Mouse (Mus musculus): ENCODE results near the gene Auts2. TPM values are rescaled to one million over a fixed set of nuclear protein-coding genes. Genes with fewer than 3 reads are reported as not detected.

Auts2 gene
- total and polyA plus RNA-seq, 3 experiments: 16.9 to 35.7 (median 28.1) TPM

DNA sequence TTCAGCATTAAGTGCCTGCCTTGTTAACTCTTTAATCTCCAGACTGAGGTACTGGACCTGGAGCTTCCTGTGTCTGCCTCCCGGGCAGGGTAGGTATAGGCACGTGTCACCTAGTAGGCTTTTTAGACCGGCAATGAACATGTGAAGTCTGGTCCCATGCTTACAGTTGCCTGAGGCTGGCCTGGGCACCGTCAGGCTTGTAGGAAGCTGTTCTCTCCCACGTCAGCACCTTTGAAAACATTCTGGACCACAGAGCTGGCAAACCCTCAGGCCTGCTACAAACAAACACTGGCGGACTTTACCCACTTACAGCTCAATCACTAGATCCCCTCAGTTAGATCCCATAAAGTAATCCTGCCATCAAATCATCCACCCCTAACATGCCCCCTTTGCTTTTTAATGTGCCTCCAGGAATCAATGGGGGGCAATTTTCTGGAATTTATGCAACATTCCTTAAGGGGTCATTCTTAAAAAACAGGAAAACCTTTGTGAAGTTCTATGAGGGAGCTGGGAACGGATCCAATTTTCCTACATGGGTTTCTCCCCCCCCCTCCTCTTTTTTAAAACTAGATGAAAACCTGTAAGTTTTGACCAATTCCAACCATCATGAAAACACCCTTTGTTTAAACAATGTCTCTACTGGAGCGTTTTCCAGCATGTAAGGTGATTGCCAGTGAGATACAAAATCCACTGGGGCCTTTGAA lies 692.4 kb downstream of the Auts2 start:
- Histone ChIP-seq H3K27ac (no peak overlapping the region), H3K36me3 (ENCODE audit: control insufficient read depth, insufficient read depth, low read length) (no peaks in the 10 kb centered on the region), H3K4me1 (ENCODE audit: control insufficient read depth, insufficient read depth, low read length) (no peaks in the 10 kb centered on the region), H3K27me3 (ENCODE audit: control insufficient read depth, insufficient read depth, low read length) (no peaks in the 10 kb centered on the region), H3K79me2 (replicated peaks; ENCODE audit: control insufficient read depth, insufficient read depth, low read length) (no peaks in the 10 kb centered on the region), H3K9ac (ENCODE audit: low read depth, low read length) (no peak overlapping the region), H3K4me3 (no peak overlapping the region)
- 47% methylated on average over 8 of the region's 8 CpGs for WGBS
- DNase-seq: no peak
- no peak for TF ChIP-seq POLR2A (IDR thresholded peaks at IDR 0.05; ENCODE audit: insufficient read depth, low read depth, low read length)
- TF ChIP-seq EP300 (IDR thresholded peaks at IDR 0.05; ENCODE audit: insufficient read depth, low read depth, low read length): no peak
- TF ChIP-seq CTCF (IDR thresholded peaks at IDR 0.05): no peak
- intact Hi-C loops (cut with DNase I): no loop called here

- DNase-seq: no peak
- intact Hi-C loops (cut with DNase I): no loop called here
- Histone ChIP-seq H3K27me3 (ENCODE audit: control insufficient read depth, insufficient read depth, low read length) (no peaks in the 10 kb centered on the region), H3K4me1 (ENCODE audit: control insufficient read depth, insufficient read depth, low read length) (no peaks in the 10 kb centered on the region), H3K9ac (ENCODE audit: low read depth, low read length) (no peak overlapping the region), H3K36me3 (ENCODE audit: control insufficient read depth, insufficient read depth, low read length) (no peaks in the 10 kb centered on the region), H3K79me2 (replicated peaks; ENCODE audit: control insufficient read depth, insufficient read depth, low read length) (no peaks in the 10 kb centered on the region), H3K4me3 (no peak overlapping the region), H3K27ac (no peak overlapping the region)
- TF ChIP-seq POLR2A (IDR thresholded peaks at IDR 0.05; ENCODE audit: insufficient read depth, low read depth, low read length): no peak
- no peak for TF ChIP-seq CTCF (IDR thresholded peaks at IDR 0.05)
- no peak for TF ChIP-seq EP300 (IDR thresholded peaks at IDR 0.05; ENCODE audit: insufficient read depth, low read depth, low read length)
- WGBS: 93% methylated on average over 3 of the region's 3 CpGs
Observed at GRCm38 (mm10) chr5:131849644-131850043, 693.5 kb downstream of the Auts2 start.

DNA sequence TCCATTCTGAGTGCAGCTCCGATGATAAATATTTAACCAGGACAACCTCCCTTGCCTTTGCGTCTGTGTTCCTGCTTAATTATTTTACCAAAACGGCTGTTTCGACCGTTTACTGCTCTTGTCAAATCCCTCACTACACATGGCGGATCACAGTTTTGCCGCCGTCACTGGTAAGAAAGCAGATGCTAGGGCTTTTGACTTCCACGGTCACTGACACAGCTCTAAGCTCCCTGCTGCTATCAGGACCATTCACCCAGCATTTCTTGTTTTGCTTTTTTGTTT lies 698.7 kb downstream of the Auts2 start:
- 85% methylated on average over 9 of the region's 9 CpGs for WGBS
- H3K36me3 ChIP-seq (ENCODE audit: control insufficient read depth, insufficient read depth, low read length): no peaks in the 10 kb centered on the region
- H3K27me3 ChIP-seq (ENCODE audit: control insufficient read depth, insufficient read depth, low read length): no peaks in the 10 kb centered on the region
- H3K9ac ChIP-seq (ENCODE audit: low read depth, low read length): no peak overlapping the region
- no peak for TF ChIP-seq EP300 (IDR thresholded peaks at IDR 0.05; ENCODE audit: insufficient read depth, low read depth, low read length)
- no peak for TF ChIP-seq POLR2A (IDR thresholded peaks at IDR 0.05; ENCODE audit: insufficient read depth, low read depth, low read length)
- no peak for TF ChIP-seq CTCF (IDR thresholded peaks at IDR 0.05)
- no peaks in the 10 kb centered on the region for H3K4me1 ChIP-seq (ENCODE audit: control insufficient read depth, insufficient read depth, low read length)
- no peak overlapping the region for H3K27ac ChIP-seq
- intact Hi-C loops (cut with DNase I): no loop called here
- no peak overlapping the region for H3K4me3 ChIP-seq
- no peak for DNase-seq
- H3K79me2 ChIP-seq (replicated peaks; ENCODE audit: control insufficient read depth, insufficient read depth, low read length): no peaks in the 10 kb centered on the region

- intact Hi-C loops (cut with DNase I): no loop called here
- no peak overlapping the region for H3K27ac ChIP-seq
- H3K9ac ChIP-seq (ENCODE audit: low read depth, low read length): no peak overlapping the region
Observed at GRCm38 (mm10) chr5:131843766-131844518, 699.2 kb downstream of the Auts2 start.

DNA sequence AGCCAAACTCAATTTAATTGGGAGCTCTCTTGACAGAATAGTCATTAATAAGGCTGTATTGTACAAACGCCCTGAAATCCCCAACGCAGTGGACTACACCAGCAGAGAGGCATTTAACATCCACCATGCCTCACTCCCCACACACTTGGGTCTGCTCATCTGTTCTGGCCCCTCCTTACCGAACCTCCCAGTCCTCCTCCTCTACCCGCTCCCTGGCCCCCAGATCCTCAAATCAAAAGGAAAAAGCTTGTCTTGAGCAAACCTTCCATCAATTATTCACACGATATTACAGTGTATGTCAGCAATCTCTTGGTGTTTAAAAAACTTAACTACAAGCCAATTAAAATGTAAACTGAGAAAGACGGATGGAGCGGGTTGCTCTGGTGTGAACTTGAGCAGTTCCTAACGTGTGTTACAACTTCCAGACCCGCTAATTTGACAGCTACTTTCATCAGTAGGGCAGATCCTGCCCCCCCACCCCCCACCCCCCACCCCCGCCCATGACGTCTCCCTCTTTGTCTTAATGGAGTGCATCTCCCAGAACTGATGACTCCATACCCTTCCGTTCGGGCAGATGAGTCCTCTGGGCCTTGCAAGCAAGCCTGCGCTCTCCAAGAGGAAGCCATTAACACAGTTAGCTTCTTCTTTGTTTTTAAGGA lies 703.4 kb downstream of the Auts2 start:
- H3K9ac ChIP-seq (ENCODE audit: low read depth, low read length): no peak overlapping the region
- H3K79me2 ChIP-seq (replicated peaks; ENCODE audit: control insufficient read depth, insufficient read depth, low read length): no peaks in the 10 kb centered on the region
- no peak for TF ChIP-seq CTCF (IDR thresholded peaks at IDR 0.05)
- TF ChIP-seq EP300 (IDR thresholded peaks at IDR 0.05; ENCODE audit: insufficient read depth, low read depth, low read length): no peak
- TF ChIP-seq POLR2A (IDR thresholded peaks at IDR 0.05; ENCODE audit: insufficient read depth, low read depth, low read length): no peak
- intact Hi-C loops (cut with DNase I): no loop called here
- no peak overlapping the region for H3K27ac ChIP-seq
- no peaks in the 10 kb centered on the region for H3K4me1 ChIP-seq (ENCODE audit: control insufficient read depth, insufficient read depth, low read length)
- H3K36me3 ChIP-seq (ENCODE audit: control insufficient read depth, insufficient read depth, low read length): no peaks in the 10 kb centered on the region
- 84% methylated on average over 14 of the region's 14 CpGs for WGBS
- no peak for DNase-seq
- no peaks in the 10 kb centered on the region for H3K27me3 ChIP-seq (ENCODE audit: control insufficient read depth, insufficient read depth, low read length)
- no peak overlapping the region for H3K4me3 ChIP-seq

More at GRCm38 (mm10) chr5:131843766-131844518, 699.2 kb downstream of the Auts2 start:
- no peak for DNase-seq
- TF ChIP-seq POLR2A (IDR thresholded peaks at IDR 0.05; ENCODE audit: insufficient read depth, low read depth, low read length) (no peak), EP300 (IDR thresholded peaks at IDR 0.05; ENCODE audit: insufficient read depth, low read depth, low read length) (no peak), CTCF (IDR thresholded peaks at IDR 0.05) (no peak)
- Histone ChIP-seq H3K36me3 (ENCODE audit: control insufficient read depth, insufficient read depth, low read length) (no peaks in the 10 kb centered on the region), H3K27me3 (ENCODE audit: control insufficient read depth, insufficient read depth, low read length) (no peaks in the 10 kb centered on the region), H3K79me2 (replicated peaks; ENCODE audit: control insufficient read depth, insufficient read depth, low read length) (no peaks in the 10 kb centered on the region), H3K4me1 (ENCODE audit: control insufficient read depth, insufficient read depth, low read length) (no peaks in the 10 kb centered on the region), H3K4me3 (no peak overlapping the region)
- WGBS: 69% methylated on average over 9 of the region's 9 CpGs

GRCm38 (mm10) chr5:131839023-131839422 lies 704.1 kb downstream of the Auts2 start:
- intact Hi-C loops (cut with DNase I): no loop called here
- no peaks in the 10 kb centered on the region for H3K79me2 ChIP-seq (replicated peaks; ENCODE audit: control insufficient read depth, insufficient read depth, low read length)
- H3K4me3 ChIP-seq: no peak overlapping the region
- TF ChIP-seq EP300 (IDR thresholded peaks at IDR 0.05; ENCODE audit: insufficient read depth, low read depth, low read length) (no peak), CTCF (IDR thresholded peaks at IDR 0.05) (no peak), POLR2A (IDR thresholded peaks at IDR 0.05; ENCODE audit: insufficient read depth, low read depth, low read length) (no peak)
- H3K9ac ChIP-seq (ENCODE audit: low read depth, low read length): no peak overlapping the region
- DNase-seq: no peak
- no peaks in the 10 kb centered on the region for H3K27me3 ChIP-seq (ENCODE audit: control insufficient read depth, insufficient read depth, low read length)
- H3K4me1 ChIP-seq (ENCODE audit: control insufficient read depth, insufficient read depth, low read length): no peaks in the 10 kb centered on the region
- H3K27ac ChIP-seq: no peak overlapping the region
- 71% methylated on average over 10 of the region's 10 CpGs for WGBS
- H3K36me3 ChIP-seq (ENCODE audit: control insufficient read depth, insufficient read depth, low read length): no peaks in the 10 kb centered on the region

Measured in heart, adult 2 months (tissue).